In genomic region chr8:11701428-11701827, GRCm38 (mm10) we compare ENCODE assay signal across 40 mouse cellular contexts. TPM values are rescaled to one million over a fixed set of nuclear protein-coding genes. Genes with fewer than 3 reads are reported as not detected.
DNase-seq lines count a peak whose midpoint lies in the region; ATAC-seq and TF ChIP-seq lines count a peak whose summit lies in the region.
"Had no signal": no experiment of that assay in that cellular context is flagged by ENCODE, and none has a peak within 500 bp of the region (broad histone marks: within the 10 kb centered on the region; RNA-seq: fewer than 3 reads in every experiment).

No protein-coding gene starts in this region.

- no peak overlapping the region for H3K4me3 ChIP-seq in embryonic facial prominence, embryonic 13.5 days
- H3K4me3 ChIP-seq in embryonic facial prominence, embryonic 10.5 days: no peak overlapping the region
- H3K4me3 ChIP-seq in kidney, embryonic 16.5 days (ENCODE audit: low read length): no peak overlapping the region
- no peak overlapping the region for H3K4me3 ChIP-seq in intestine, embryonic 15.5 days (replicated peaks)
- no peak overlapping the region for H3K4me3 ChIP-seq in myocyte
- H3K4me3 ChIP-seq: embryonic facial prominence, embryonic 12.5 days; forebrain, embryonic 10.5 days; forebrain, embryonic 15.5 days; gastrocnemius, adult 2 months; hindbrain, embryonic 13.5 days; limb, embryonic 13.5 days; liver, embryonic 13.5 days; neural tube, embryonic 12.5 days had no signal

- ATAC-seq in embryonic facial prominence, embryonic 13.5 days (ENCODE audit: insufficient number of reproducible peaks, insufficient read depth, low FRiP score, low TSS enrichment, low read depth): no peak
- ATAC-seq in kidney, embryonic 16.5 days (ENCODE audit: low FRiP score, low TSS enrichment): no peak
- peak; percentile 52 for ATAC-seq in intestine, embryonic 15.5 days
- no peak for ATAC-seq in frontal cortex, adult (ENCODE audit: low TSS enrichment)

- no peak overlapping the region for H3K4me2 ChIP-seq in embryonic facial prominence, embryonic 13.5 days
- no peak overlapping the region for H3K4me2 ChIP-seq in kidney, embryonic 16.5 days (replicated peaks; ENCODE audit: low read depth, low read length)
- no peak overlapping the region for H3K4me2 ChIP-seq in intestine, embryonic 15.5 days (replicated peaks)
- peak overlapping the region; percentile 27 for H3K4me2 ChIP-seq in myocyte (ENCODE audit: low read depth)
- H3K4me2 ChIP-seq: embryonic facial prominence, embryonic 12.5 days; forebrain, embryonic 15.5 days; heart, embryonic 11.5 days; hindbrain, embryonic 13.5 days; limb, embryonic 13.5 days; liver, embryonic 13.5 days; neural tube, embryonic 12.5 days had no signal

- H3K36me3 ChIP-seq in embryonic facial prominence, embryonic 13.5 days: no peaks in the 10 kb centered on the region
- H3K36me3 ChIP-seq in embryonic facial prominence, embryonic 10.5 days (replicated peaks): no peaks in the 10 kb centered on the region
- H3K36me3 ChIP-seq in kidney, embryonic 16.5 days (ENCODE audit: insufficient read depth, low read length): no peaks in the 10 kb centered on the region
- no peaks in the 10 kb centered on the region for H3K36me3 ChIP-seq in intestine, embryonic 15.5 days
- H3K36me3 ChIP-seq in myocyte (ENCODE audit: control insufficient read depth, insufficient read depth): no peaks in the 10 kb centered on the region
- H3K36me3 ChIP-seq: embryonic facial prominence, embryonic 12.5 days; forebrain, embryonic 10.5 days; forebrain, embryonic 15.5 days; G1E; hindbrain, embryonic 13.5 days; limb, embryonic 13.5 days; liver, embryonic 13.5 days; neural tube, embryonic 12.5 days had no signal

- no peak for TF ChIP-seq POLR2A in myocyte (IDR thresholded peaks at IDR 0.05; ENCODE audit: insufficient read length, low read depth)

- DNase-seq in embryonic facial prominence, embryonic 10.5 days (ENCODE audit: low spot score): no peak
- peak; percentile 37 for DNase-seq in kidney, adult 9 months
- no peak for DNase-seq in heart, postnatal 10 days
- DNase-seq: adrenal gland, postnatal 10 days; cerebellum, adult 9-10 months; cerebellum, postnatal 36 days; gastrocnemius, adult 2 months; gastrocnemius, postnatal 36 days; heart, adult 18-20 months; heart, postnatal 4 days; liver, embryonic 13.5 days; lung, adult 18-20 months; lung, postnatal 4 days; midbrain, embryonic 14.5 days; right cerebral cortex, adult 18-20 months; thymus, adult 2 months; thymus, postnatal 36 days had no signal

- 0 out of 2 replicates have a peak, but pooled peaks cover 4% of the 10 kb centered on the region for H3K4me1 ChIP-seq in embryonic facial prominence, embryonic 13.5 days
- H3K4me1 ChIP-seq in embryonic facial prominence, embryonic 10.5 days: peaks cover 12% of the 10 kb centered on the region
- H3K4me1 ChIP-seq in kidney, embryonic 16.5 days (ENCODE audit: insufficient read depth, low read length): peaks cover 11% of the 10 kb centered on the region; the same call in 1 of the 2 replicates
- H3K4me1 ChIP-seq in intestine, embryonic 15.5 days (replicated peaks): 0 out of 2 replicates have a peak, but pooled peaks cover 4% of the 10 kb centered on the region
- H3K4me1 ChIP-seq: liver, embryonic 13.5 days had no signal

- 0 out of 2 replicates have a peak overlapping the region, but pooled peaks have one; percentile 27 for H3K9ac ChIP-seq in embryonic facial prominence, embryonic 13.5 days
- H3K9ac ChIP-seq in kidney, embryonic 16.5 days (replicated peaks; ENCODE audit: low read length): no peak overlapping the region
- no peak overlapping the region for H3K9ac ChIP-seq in intestine, embryonic 15.5 days
- H3K9ac ChIP-seq: embryonic facial prominence, embryonic 12.5 days; forebrain, embryonic 15.5 days; hindbrain, embryonic 13.5 days; limb, embryonic 13.5 days; liver, embryonic 13.5 days; neural tube, embryonic 12.5 days had no signal

- H3ac ChIP-seq in myocyte (ENCODE audit: control insufficient read depth, insufficient read length): no peak overlapping the region

- intact Hi-C loops in heart, postnatal 10 days (cut with DNase I): loop anchor here (2.0 to 5.0 kb wide), 3 partner anchors 69 to 153 kb away; no protein-coding TSS in a partner anchor

- peaks cover 19% of the 10 kb centered on the region for H3K27me3 ChIP-seq in embryonic facial prominence, embryonic 13.5 days
- peaks cover 17% of the 10 kb centered on the region for H3K27me3 ChIP-seq in embryonic facial prominence, embryonic 10.5 days (replicated peaks; ENCODE audit: low read depth, poor library complexity, severe bottlenecking)
- H3K27me3 ChIP-seq in kidney, embryonic 16.5 days (ENCODE audit: insufficient read depth, low read length): no peaks in the 10 kb centered on the region
- no peaks in the 10 kb centered on the region for H3K27me3 ChIP-seq in intestine, embryonic 15.5 days (replicated peaks)
- no peaks in the 10 kb centered on the region for H3K27me3 ChIP-seq in myocyte (ENCODE audit: control insufficient read depth, insufficient read depth, insufficient read length)
- H3K27me3 ChIP-seq: forebrain, embryonic 15.5 days; liver, embryonic 13.5 days; neural tube, embryonic 12.5 days; Patski had no signal

- no peaks in the 10 kb centered on the region for H3K9me3 ChIP-seq in embryonic facial prominence, embryonic 13.5 days
- 0 out of 2 replicates have a peak, but pooled peaks cover 3% of the 10 kb centered on the region for H3K9me3 ChIP-seq in embryonic facial prominence, embryonic 10.5 days
- H3K9me3 ChIP-seq in kidney, embryonic 16.5 days (ENCODE audit: low read length): no peaks in the 10 kb centered on the region
- H3K9me3 ChIP-seq in intestine, embryonic 15.5 days: no peaks in the 10 kb centered on the region
- H3K9me3 ChIP-seq: embryonic facial prominence, embryonic 12.5 days; forebrain, embryonic 15.5 days; G1E; hindbrain, embryonic 13.5 days; limb, embryonic 13.5 days; liver, embryonic 13.5 days had no signal

- no peak overlapping the region for H3K27ac ChIP-seq in embryonic facial prominence, embryonic 13.5 days
- no peak overlapping the region for H3K27ac ChIP-seq in embryonic facial prominence, embryonic 10.5 days (replicated peaks)
- no peak overlapping the region for H3K27ac ChIP-seq in kidney, embryonic 16.5 days (ENCODE audit: low read length)
- H3K27ac ChIP-seq in intestine, embryonic 15.5 days: no peak overlapping the region
- H3K27ac ChIP-seq: embryonic facial prominence, embryonic 12.5 days; forebrain, embryonic 10.5 days; forebrain, embryonic 15.5 days; gastrocnemius, adult 2 months; hindbrain, embryonic 13.5 days; limb, embryonic 13.5 days; liver, embryonic 13.5 days; neural tube, embryonic 12.5 days; stomach, postnatal 0 days had no signal

- H3K79me2 ChIP-seq in myocyte (ENCODE audit: control insufficient read depth, insufficient read depth): no peaks in the 10 kb centered on the region

- 83% methylated on average over 6 of the region's 6 CpGs for WGBS in embryonic facial prominence, embryonic 13.5 days
- WGBS in embryonic facial prominence, embryonic 10.5 days: 83% methylated on average over 6 of the region's 6 CpGs
- WGBS in kidney, embryonic 16.5 days: 78% methylated on average over 6 of the region's 6 CpGs
- 68% methylated on average over 6 of the region's 6 CpGs for WGBS in intestine, embryonic 15.5 days

TF ChIP-seq in myocyte, 11 proteins besides CTCF, POLR2A, EP300 and RAD21:
- TF ChIP-seq TCF12 (IDR thresholded peaks at IDR 0.05; ENCODE audit: insufficient read depth, poor library complexity, severe bottlenecking) (peak; percentile 10), CEBPB (IDR thresholded peaks at IDR 0.05; ENCODE audit: insufficient read depth, poor library complexity, severe bottlenecking) (no peak), MYOD1 (IDR thresholded peaks at IDR 0.05; ENCODE audit: control insufficient read depth in 1 of 3, insufficient read length in 2 of 3, low read depth in 2 of 3) (peak in 2 of 3 experiments; percentile 60 to 87), TCF3 (IDR thresholded peaks at IDR 0.05; ENCODE audit: insufficient read length, low read depth) (peak; percentile 57), MYOG (IDR thresholded peaks at IDR 0.05; ENCODE audit: control insufficient read depth in 1 of 3, insufficient read depth in 1 of 3, insufficient read length in 2 of 3, low read depth in 2 of 3) (peak in 2 of 3 experiments; percentile 53 to 93), SRF (IDR thresholded peaks at IDR 0.05; ENCODE audit: control insufficient read depth, insufficient read length, low read depth) (peak; percentile 23), POLR2AphosphoS2 (IDR thresholded peaks at IDR 0.05; ENCODE audit: insufficient read length, low read depth) (no peak)

RNA-seq across cellular contexts. Expression of gene 1700016D06Rik, which starts 0.6 kb away (rescaled TPM):
- polyA plus RNA-seq in embryonic facial prominence, embryonic 13.5 days (2015; fragmentation: Nextera tagmentation; extraction: Ambion mirVana): not detected in 2 replicates
- polyA plus RNA-seq in embryonic facial prominence, embryonic 10.5 days (2016; fragmentation: Nextera tagmentation; extraction: Ambion mirVana): 0.11 TPM in 1 of 2 replicates, not detected in the other
- polyA plus RNA-seq in kidney, embryonic 16.5 days (2015; fragmentation: Nextera tagmentation; extraction: Ambion mirVana): 0.26 TPM in 1 of 2 replicates, not detected in the other
- not detected in 2 replicates for polyA plus RNA-seq in intestine, embryonic 15.5 days (2015; fragmentation: Nextera tagmentation; extraction: Ambion mirVana)
- polyA plus RNA-seq in myocyte (2012; fragmentation: generic; extraction: Trizol): 0.30 TPM
- not detected for total RNA-seq in heart, postnatal 10 days (2021)
- total RNA-seq: adrenal gland, postnatal 10 days; CH12.LX; gastrocnemius, adult 2 months; gastrocnemius, postnatal 36 days; heart, adult 18-20 months; heart, postnatal 4 days; layer of hippocampus, postnatal 10 days; left cerebral cortex, adult 8-10 months; left cerebral cortex, postnatal 36 days had no signal
- polyA plus RNA-seq: C2C12; embryonic facial prominence, embryonic 12.5 days; forebrain, embryonic 10.5 days; G1E; heart, embryonic 11.5 days; heart, embryonic 16.5 days; hindbrain, embryonic 13.5 days; liver, embryonic 13.5 days; lung, postnatal 0 days; midbrain, embryonic 14.5 days; neural tube, embryonic 12.5 days; Patski; spleen, adult 2 months; stomach, postnatal 0 days; thymus, adult 2 months had no signal

RNA-seq across cellular contexts. Expression of gene Arhgef7, which starts 26.1 kb away (rescaled TPM):
- polyA plus RNA-seq in embryonic facial prominence, embryonic 13.5 days (2015; fragmentation: Nextera tagmentation; extraction: Ambion mirVana): 43.4 and 48.5 TPM in 2 replicates
- polyA plus RNA-seq in embryonic facial prominence, embryonic 10.5 days (2016; fragmentation: Nextera tagmentation; extraction: Ambion mirVana): 50.3 and 55.1 TPM in 2 replicates
- 43.3 and 46.2 TPM in 2 replicates for polyA plus RNA-seq in kidney, embryonic 16.5 days (2015; fragmentation: Nextera tagmentation; extraction: Ambion mirVana)
- polyA plus RNA-seq in intestine, embryonic 15.5 days (2015; fragmentation: Nextera tagmentation; extraction: Ambion mirVana): 27.7 and 28.4 TPM in 2 replicates
- 24.5 TPM for polyA plus RNA-seq in myocyte (2012; fragmentation: generic; extraction: Trizol)
- total RNA-seq in heart, postnatal 10 days (2021): 100 to 1,000 TPM; 174 to 190 TPM
